Mouse (Mus musculus): Measurements from ENCODE around the gene 4930579F01Rik. TPM values are rescaled to one million over a fixed set of nuclear protein-coding genes. Genes with fewer than 3 reads are reported as not detected.

4930579F01Rik gene
- polyA plus RNA-seq, 1 experiment from 2014 or later = not detected

- 91% methylated on average over 4 of the region's 4 CpGs for WGBS
- Histone ChIP-seq H3K27me3 (replicated peaks; ENCODE audit: control insufficient read depth, insufficient read depth, low read length) (no peaks in the 10 kb centered on the region), H3K4me1 (ENCODE audit: control insufficient read depth, insufficient read depth, low read length) (no peaks in the 10 kb centered on the region), H3K9ac (ENCODE audit: low read length) (no peak overlapping the region), H3K4me2 (ENCODE audit: low read length) (no peak overlapping the region), H3K27ac (ENCODE audit: low read depth, low read length) (no peak overlapping the region), H3K36me3 (ENCODE audit: control insufficient read depth, insufficient read depth, low read length) (no peaks in the 10 kb centered on the region), H3K9me3 (replicated peaks; ENCODE audit: control insufficient read depth, low read length) (no peaks in the 10 kb centered on the region), H3K4me3 (ENCODE audit: low read depth, low read length) (no peak overlapping the region)
- ATAC-seq = no peak
- no peak for DNase-seq (ENCODE audit: low spot score)
Measured at GRCm38 (mm10) chr3:138116871-138117270, 76.8 kb downstream of the 4930579F01Rik start.

- Histone ChIP-seq H3K4me2 (ENCODE audit: low read length) (no peak overlapping the region), H3K4me1 (ENCODE audit: control insufficient read depth, insufficient read depth, low read length) (no peaks in the 10 kb centered on the region), H3K4me3 (ENCODE audit: low read depth, low read length) (no peak overlapping the region), H3K36me3 (ENCODE audit: control insufficient read depth, insufficient read depth, low read length) (no peaks in the 10 kb centered on the region), H3K27me3 (replicated peaks; ENCODE audit: control insufficient read depth, insufficient read depth, low read length) (no peaks in the 10 kb centered on the region), H3K9me3 (replicated peaks; ENCODE audit: control insufficient read depth, low read length) (no peaks in the 10 kb centered on the region), H3K9ac (ENCODE audit: low read length) (no peak overlapping the region), H3K27ac (ENCODE audit: low read depth, low read length) (no peak overlapping the region)
- WGBS = 89% methylated on average over 17 of the region's 17 CpGs
- DNase-seq (ENCODE audit: low spot score) (no peak), ATAC-seq (no peak)
Measured at GRCm38 (mm10) chr3:138114106-138114505, 79.5 kb downstream of the 4930579F01Rik start.

Other genes starting within 250 kb of the 4930579F01Rik start
- 2.4 and 4.4 TPM in 2 replicates for gene Dapp1, start 212.3 kb downstream of the 4930579F01Rik start, polyA plus RNA-seq (2014; fragmentation: Nextera tagmentation; extraction: Ambion mirVana)
- gene 1110002E22Rik, start 128.8 kb downstream of the 4930579F01Rik start, polyA plus RNA-seq (2014; fragmentation: Nextera tagmentation; extraction: Ambion mirVana) = 0.03 and 0.04 TPM in 2 replicates
- gene Gm5105, start 126.4 kb downstream of the 4930579F01Rik start, polyA plus RNA-seq (2014; fragmentation: Nextera tagmentation; extraction: Ambion mirVana) = not detected in 2 replicates
- 6.0 and 9.5 TPM in 2 replicates for gene Trmt10a, start 50.4 kb downstream of the 4930579F01Rik start, polyA plus RNA-seq (2014; fragmentation: Nextera tagmentation; extraction: Ambion mirVana)
- gene Mttp, start 48.9 kb downstream of the 4930579F01Rik start, polyA plus RNA-seq (2014; fragmentation: Nextera tagmentation; extraction: Ambion mirVana) = 7.5 and 8.6 TPM in 2 replicates
- gene Adh7, start 23.9 kb upstream of the 4930579F01Rik start, polyA plus RNA-seq (2014; fragmentation: Nextera tagmentation; extraction: Ambion mirVana) = 0.14 and 0.96 TPM in 2 replicates
- gene Adh1, start 67.2 kb upstream of the 4930579F01Rik start, polyA plus RNA-seq (2014; fragmentation: Nextera tagmentation; extraction: Ambion mirVana) = 0.47 and 0.57 TPM in 2 replicates
- not detected in 2 replicates for gene Adh6a, start 119.5 kb upstream of the 4930579F01Rik start, polyA plus RNA-seq (2014; fragmentation: Nextera tagmentation; extraction: Ambion mirVana)
- 0.20 and 0.37 TPM in 2 replicates for gene Adh6b, start 147.9 kb upstream of the 4930579F01Rik start, polyA plus RNA-seq (2014; fragmentation: Nextera tagmentation; extraction: Ambion mirVana)
- gene Adh4, start 221.6 kb upstream of the 4930579F01Rik start, polyA plus RNA-seq (2014; fragmentation: Nextera tagmentation; extraction: Ambion mirVana) = not detected in 2 replicates
- gene Adh5, start 249.3 kb upstream of the 4930579F01Rik start, polyA plus RNA-seq (2014; fragmentation: Nextera tagmentation; extraction: Ambion mirVana) = 295 and 320 TPM in 2 replicates

All from forebrain, embryonic 14.5 days (tissue).